Mouse (Mus musculus) frontal cortex, postnatal 25 days (tissue): ENCODE results near the gene Hspb7.

Experiments
- DNase-seq, 2 experiments: peaks; one replicate each; pipeline ENCODE4 v3.0.0; 2022; ENCODE audit warnings: low spot score in 2 of 2

Gene Hspb7

DNA sequence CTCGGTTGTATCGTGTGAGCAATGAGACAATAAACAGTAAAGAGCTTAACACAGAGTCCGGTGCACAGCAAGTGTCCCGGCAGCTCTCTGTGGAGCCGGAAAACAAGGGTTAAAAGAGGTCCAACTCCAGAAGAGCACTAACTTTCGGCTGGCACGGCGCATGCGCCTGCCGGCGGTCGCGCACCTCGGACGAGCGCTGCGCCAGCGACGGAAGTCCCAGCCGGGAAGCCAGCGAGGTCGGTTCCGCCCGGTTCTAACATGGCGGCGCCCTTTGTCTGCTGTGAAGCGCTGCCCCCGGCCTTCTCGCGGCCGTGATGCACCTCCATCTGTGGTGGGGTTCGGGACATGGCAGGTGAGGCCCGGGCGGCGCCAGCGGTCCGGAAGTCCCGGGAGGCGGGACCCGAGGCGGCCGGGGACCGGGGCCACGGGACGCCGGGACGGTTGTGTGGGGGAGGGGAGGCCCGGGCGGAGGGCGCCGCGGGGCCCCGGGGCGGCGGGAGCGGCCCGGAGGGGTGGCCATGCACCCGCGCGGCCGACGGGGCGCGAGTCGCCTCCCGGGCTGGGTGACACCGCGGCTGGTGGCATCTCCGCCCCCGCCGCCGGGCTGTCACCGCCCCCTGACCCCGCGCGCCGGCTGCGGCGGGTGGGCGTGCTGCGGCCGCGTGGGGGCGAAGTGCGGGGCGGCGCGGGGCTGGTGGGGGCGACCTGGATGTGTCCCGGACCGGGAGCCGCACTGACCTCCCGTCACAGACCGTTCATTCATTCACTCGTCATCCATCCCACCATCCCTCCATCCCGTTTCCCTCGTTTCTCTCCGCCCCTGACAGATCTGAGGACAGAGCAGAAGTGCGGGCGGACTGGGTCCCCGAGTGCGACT lies 24.1 kb downstream of the Hspb7 start, which contains the start of gene Zbtb17:
Gene Zbtb17, plus strand, starts transcription at position 204 of the 877 bp plus-strand sequence.
- DNase-seq: peak; percentile 72 to 80

GRCm38 (mm10) chr4:141445328-141445720 lies 24.7 kb downstream of the Hspb7 start:
- no peak for DNase-seq

- DNase-seq: no peak
Observed at GRCm38 (mm10) chr4:141446211-141446610, 25.6 kb downstream of the Hspb7 start.

DNA sequence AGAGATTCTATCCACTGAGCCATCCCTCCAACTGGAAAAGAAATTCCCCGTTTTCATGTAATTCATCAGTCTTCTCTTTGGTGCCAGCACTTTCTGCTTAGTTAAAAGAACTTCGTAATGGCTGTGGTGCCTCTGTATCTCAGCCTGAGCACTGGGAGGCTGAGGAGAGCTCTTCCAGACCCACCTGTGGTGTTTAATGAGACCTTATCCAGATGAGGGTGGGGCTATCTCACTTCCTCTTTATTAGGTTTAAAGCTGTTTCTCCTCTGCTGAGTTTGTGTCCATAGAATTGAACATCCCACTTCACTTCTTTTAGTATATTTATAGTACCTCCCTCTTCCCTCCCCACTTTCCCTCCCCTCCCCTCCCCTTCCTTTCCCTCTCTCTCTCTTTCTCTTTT lies 30.7 kb downstream of the Hspb7 start:
- DNase-seq: no peak

GRCm38 (mm10) chr4:141451916-141452450 lies 31.4 kb downstream of the Hspb7 start:
- DNase-seq: no peak

GRCm38 (mm10) chr4:141454581-141455350 lies 34.2 kb downstream of the Hspb7 start:
- DNase-seq: no peak

DNA sequence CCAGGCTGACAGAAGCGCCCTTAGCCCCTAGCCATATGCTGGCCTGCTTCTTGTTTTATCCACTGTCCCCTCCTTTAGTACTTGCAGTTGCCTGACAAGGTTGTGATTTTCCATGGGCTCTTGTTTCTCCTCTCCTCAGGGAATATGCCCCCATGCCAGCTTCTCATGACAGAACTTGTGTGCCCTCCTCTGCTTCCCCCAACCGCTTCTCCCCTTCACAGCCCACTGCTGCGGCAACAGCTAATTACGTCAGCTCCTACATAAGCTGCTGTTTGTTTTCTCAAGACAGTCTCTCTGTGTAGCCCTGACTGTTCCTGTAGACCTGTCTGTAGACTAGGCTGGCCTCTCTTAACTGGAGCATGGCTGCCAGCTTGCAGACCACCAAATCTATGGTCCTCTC lies 34.9 kb downstream of the Hspb7 start:
- no peak for DNase-seq

DNA sequence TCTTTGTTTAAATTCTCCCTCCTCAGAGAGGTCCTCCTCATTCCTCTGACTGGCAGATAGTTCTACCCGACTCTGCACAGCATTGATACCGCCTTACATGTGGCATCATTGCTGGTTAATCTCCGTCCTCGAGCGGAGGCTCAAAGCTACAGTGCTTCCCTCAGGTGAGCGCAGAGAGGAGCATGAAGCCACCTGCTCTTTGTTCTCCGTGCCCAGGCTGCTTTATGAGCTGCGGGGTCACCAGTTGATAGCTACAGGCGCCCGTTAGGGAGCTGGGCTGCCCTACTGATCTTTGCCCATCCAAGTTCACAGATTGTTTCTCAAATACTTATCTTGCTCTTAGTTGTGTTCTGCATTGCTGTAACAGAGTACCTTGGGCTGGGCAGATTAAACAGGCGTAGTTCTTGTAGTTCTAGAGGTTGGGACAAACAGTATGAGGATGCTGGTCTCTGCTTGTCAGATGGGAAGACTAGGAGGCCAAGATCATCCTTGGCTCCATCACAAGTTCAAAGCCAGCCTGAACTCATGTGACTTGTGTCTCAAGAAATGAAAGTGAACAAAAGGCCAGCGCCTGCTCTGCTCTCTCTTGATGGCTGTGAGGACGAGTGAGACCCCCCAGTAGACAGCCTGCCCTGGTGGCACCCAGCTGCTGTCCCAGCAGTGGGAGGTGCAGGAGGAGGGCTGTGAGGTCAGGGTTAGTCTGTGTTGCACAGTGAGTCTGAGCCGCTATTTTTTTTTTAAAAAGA lies 35.8 kb downstream of the Hspb7 start:
- no peak for DNase-seq

- DNase-seq: no peak
Observed at GRCm38 (mm10) chr4:141458236-141458635, 37.7 kb downstream of the Hspb7 start.

DNA sequence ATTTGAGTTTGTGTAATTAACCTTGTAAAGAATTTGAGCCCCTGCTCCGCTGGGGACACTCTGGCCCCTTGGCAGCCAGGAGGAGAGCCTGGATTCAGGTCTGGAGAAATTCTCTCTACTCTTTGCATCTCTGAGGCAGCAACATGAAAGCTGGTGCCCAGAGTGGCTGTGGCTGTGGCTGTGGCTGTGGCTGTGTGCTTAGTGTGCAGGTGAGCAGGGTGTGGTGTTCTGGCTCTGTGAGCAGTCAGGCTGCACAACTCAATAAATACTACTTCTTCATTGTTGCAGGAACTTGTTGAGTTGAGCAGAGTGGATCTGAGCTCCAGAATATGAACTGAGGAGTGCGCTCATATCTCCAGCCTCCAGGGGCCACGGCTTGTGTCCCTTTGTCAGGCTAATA lies 38.3 kb downstream of the Hspb7 start:
- no peak for DNase-seq

DNA sequence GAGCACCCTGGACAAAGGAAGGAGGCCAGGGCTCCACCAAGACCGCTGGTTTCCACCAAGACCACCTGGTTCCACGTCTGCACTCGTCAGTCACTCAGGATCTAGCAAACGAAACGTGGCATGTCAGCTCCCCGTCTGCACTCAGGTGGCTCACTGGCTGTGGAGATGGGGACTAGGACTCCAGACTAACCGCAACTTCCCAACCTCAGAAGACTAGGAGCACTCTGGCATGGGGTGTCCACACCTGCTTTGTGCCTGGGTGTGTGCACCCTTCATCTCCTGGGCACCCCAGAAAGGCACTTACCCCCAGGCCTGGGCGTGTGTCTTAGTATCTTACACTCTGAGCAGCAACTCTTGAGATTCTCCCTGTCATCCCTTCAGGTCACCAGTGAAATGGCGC lies 39.2 kb downstream of the Hspb7 start:
- DNase-seq: no peak

- no peak for DNase-seq
Observed at GRCm38 (mm10) chr4:141460481-141460880, 39.9 kb downstream of the Hspb7 start.

GRCm38 (mm10) chr4:141461088-141461487 lies 40.5 kb downstream of the Hspb7 start:
- DNase-seq: no peak

- DNase-seq: no peak
Observed at GRCm38 (mm10) chr4:141461576-141461975, 41.0 kb downstream of the Hspb7 start.

GRCm38 (mm10) chr4:141463472-141463871 lies 42.9 kb downstream of the Hspb7 start:
- DNase-seq: no peak

- no peak for DNase-seq
Observed at GRCm38 (mm10) chr4:141464722-141465121, 44.1 kb downstream of the Hspb7 start.

DNA sequence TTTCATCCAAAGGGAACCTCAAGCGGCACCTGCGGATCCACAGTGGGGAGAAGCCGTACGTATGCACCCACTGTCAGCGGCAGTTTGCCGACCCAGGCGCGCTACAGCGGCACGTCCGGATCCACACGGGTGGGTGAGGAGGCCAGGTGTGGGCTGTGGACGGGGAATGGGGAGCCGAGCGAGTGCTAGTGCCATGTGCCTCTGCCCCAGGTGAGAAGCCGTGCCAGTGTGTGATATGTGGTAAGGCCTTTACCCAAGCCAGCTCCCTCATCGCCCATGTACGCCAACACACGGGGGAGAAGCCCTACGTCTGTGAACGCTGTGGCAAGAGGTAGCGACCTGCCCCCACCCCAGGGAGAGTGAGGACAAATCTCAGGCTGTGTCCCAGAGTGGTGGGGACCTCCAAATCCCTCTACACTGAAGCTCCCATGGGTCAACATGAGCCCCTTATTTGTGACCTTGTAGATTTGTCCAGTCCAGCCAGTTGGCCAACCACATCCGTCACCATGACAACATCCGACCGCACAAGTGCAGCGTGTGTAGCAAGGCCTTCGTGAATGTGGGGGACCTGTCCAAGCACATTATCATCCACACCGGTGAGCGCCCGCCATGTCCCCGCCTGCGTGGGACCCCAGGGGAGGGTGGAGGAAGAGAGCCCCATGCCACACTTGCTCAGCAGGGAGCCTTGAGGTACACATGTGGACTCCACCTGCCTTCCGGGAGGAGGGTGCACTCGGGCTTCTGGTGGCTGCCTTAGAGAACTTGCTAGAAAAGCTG lies 45.1 kb downstream of the Hspb7 start:
- DNase-seq: no peak

- no peak for DNase-seq
Observed at GRCm38 (mm10) chr4:141466289-141466795, 45.8 kb downstream of the Hspb7 start.

DNA sequence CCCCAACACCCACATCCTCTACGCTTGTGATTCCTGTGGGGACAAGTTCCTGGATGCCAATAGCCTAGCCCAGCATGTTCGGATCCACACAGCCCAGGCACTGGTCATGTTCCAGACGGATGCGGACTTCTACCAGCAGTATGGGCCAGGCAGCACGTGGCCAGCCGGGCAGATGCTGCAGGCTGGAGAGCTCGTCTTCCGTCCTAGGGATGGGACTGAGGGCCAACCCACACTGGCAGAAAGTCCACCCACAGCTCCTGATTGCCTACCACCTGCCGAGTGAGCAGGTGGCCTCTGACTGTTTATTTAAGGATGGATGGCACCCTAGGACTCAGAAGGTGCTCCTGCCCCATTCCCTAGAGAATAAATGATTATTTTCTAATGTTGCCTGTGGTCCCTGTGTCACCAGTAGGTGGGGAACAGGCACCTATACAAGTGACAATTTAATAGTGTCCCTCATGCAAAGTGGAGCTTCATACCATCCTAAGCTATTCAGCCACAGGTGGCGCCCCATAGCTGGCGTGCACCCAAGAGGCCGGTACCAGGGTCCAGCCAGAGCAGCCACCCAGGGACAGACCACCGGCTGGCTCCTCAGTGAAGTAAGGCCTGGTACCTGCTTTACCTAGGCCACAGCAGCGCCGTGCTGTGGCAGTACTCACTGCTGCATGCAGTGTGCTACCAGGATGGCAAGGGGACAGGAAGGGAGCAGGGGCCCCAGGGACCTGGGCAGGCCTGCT lies 46.4 kb downstream of the Hspb7 start:
- DNase-seq: no peak

DNA sequence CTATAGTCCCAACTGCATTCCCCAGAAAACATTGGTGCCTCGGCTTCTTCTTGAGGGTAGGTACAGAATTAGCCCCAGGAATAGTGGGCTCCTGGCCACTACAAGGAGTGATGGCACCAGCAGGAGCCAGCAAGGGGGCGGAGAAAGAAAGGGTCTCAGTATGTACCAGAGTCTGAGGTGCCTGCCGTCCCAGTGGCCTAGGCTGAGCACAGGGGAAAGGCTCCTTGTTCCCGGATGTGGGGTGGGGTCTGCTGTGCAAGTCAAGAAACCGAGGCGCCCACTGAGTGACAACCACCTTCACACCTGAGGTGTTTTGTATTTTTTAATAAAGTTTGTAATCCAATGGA lies 47.0 kb downstream of the Hspb7 start:
- no peak for DNase-seq
